Mouse (Mus musculus): ENCODE measurements at regions not wholly inside any gene's neighbourhood (a gene's known extent, or its start where the extent isn't known, plus 50 kb on each side); places are given as distances from the start of the nearest gene placed in this dataset.
A peak's percentile ranks its signal among the peaks of the same experiment; 100 is the strongest.

- Histone ChIP-seq H3K9me3 (ENCODE audit: control insufficient read depth, low read length) (no peaks in the 10 kb centered on the region), H3K9ac (ENCODE audit: low read length) (no peak overlapping the region), H3K27ac (ENCODE audit: low read depth, low read length) (no peak overlapping the region), H3K27me3 (ENCODE audit: control insufficient read depth, insufficient read depth, low read length) (no peaks in the 10 kb centered on the region), H3K4me1 (replicated peaks; ENCODE audit: control insufficient read depth, insufficient read depth, low read length) (no peaks in the 10 kb centered on the region), H3K4me3 (ENCODE audit: low read depth, low read length) (no peak overlapping the region), H3K36me3 (ENCODE audit: control insufficient read depth, insufficient read depth, low read length) (no peaks in the 10 kb centered on the region), H3K4me2 (ENCODE audit: low read depth, low read length, severe bottlenecking) (no peak overlapping the region)
- 71% methylated on average over 4 of the region's 4 CpGs for WGBS
- DNase-seq (ENCODE audit: low spot score) = no peak
- ATAC-seq (replicated peaks; ENCODE audit: low FRiP score) = peak; percentile 55; the same call in 1 of the 2 replicates
These were observed 191.6 kb upstream of the Mageb18 start for GRCm38 (mm10) chrX:92791023-92791346.

GRCm38 (mm10) chrX:92790323-92791022, 191.1 kb upstream of the Mageb18 start:
- no peak for DNase-seq (ENCODE audit: low spot score)
- no peaks in the 10 kb centered on the region for H3K9me3 ChIP-seq (ENCODE audit: control insufficient read depth, low read length)
- no peaks in the 10 kb centered on the region for H3K27me3 ChIP-seq (ENCODE audit: control insufficient read depth, insufficient read depth, low read length)
- H3K4me2 ChIP-seq (ENCODE audit: low read depth, low read length, severe bottlenecking) = no peak overlapping the region
- H3K9ac ChIP-seq (ENCODE audit: low read length) = no peak overlapping the region
- WGBS = 43% methylated on average over 5 of the region's 5 CpGs
- peak; percentile 93 for ATAC-seq (replicated peaks; ENCODE audit: low FRiP score)
- no peak overlapping the region for H3K27ac ChIP-seq (ENCODE audit: low read depth, low read length)
- no peaks in the 10 kb centered on the region for H3K36me3 ChIP-seq (ENCODE audit: control insufficient read depth, insufficient read depth, low read length)
- no peaks in the 10 kb centered on the region for H3K4me1 ChIP-seq (replicated peaks; ENCODE audit: control insufficient read depth, insufficient read depth, low read length)
- no peak overlapping the region for H3K4me3 ChIP-seq (ENCODE audit: low read depth, low read length)

DNA sequence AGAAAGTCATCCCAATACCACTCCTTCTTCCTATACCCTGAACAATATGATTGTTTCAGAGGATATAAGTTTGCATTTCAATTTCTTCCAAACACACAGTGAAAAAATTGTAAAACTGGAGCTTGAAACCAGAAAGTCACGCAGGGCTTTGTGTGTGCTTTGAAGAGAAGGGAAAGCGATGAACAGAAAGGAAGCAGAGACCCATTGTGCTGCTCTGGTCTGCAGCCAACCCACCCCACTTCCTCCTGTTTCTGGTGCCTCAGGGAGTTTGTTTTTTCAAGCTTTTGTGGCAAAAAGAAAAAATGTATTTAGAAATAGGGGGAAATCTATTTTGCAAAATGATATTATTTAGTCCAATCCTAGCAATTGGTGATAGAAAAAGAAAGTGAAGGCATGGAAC, 187.4 kb upstream of the Mageb18 start:
- Histone ChIP-seq H3K4me2 (ENCODE audit: low read depth, low read length, severe bottlenecking) (no peak overlapping the region), H3K36me3 (ENCODE audit: control insufficient read depth, insufficient read depth, low read length) (no peaks in the 10 kb centered on the region), H3K27me3 (ENCODE audit: control insufficient read depth, insufficient read depth, low read length) (no peaks in the 10 kb centered on the region), H3K27ac (ENCODE audit: low read depth, low read length) (no peak overlapping the region), H3K9ac (ENCODE audit: low read length) (no peak overlapping the region), H3K4me3 (ENCODE audit: low read depth, low read length) (no peak overlapping the region), H3K4me1 (replicated peaks; ENCODE audit: control insufficient read depth, insufficient read depth, low read length) (no peaks in the 10 kb centered on the region), H3K9me3 (ENCODE audit: control insufficient read depth, low read length) (no peaks in the 10 kb centered on the region)
- 59% methylated on average over 2 of the region's 2 CpGs for WGBS
- DNase-seq (ENCODE audit: low spot score) (no peak), ATAC-seq (replicated peaks; ENCODE audit: low FRiP score) (no peak)

GRCm38 (mm10) chrX:92740026-92740425, 140.7 kb upstream of the Mageb18 start:
- Histone ChIP-seq H3K4me3 (ENCODE audit: low read depth, low read length) (no peak overlapping the region), H3K9me3 (ENCODE audit: control insufficient read depth, low read length) (no peaks in the 10 kb centered on the region), H3K36me3 (ENCODE audit: control insufficient read depth, insufficient read depth, low read length) (no peaks in the 10 kb centered on the region), H3K9ac (ENCODE audit: low read length) (no peak overlapping the region), H3K27me3 (ENCODE audit: control insufficient read depth, insufficient read depth, low read length) (no peaks in the 10 kb centered on the region), H3K27ac (ENCODE audit: low read depth, low read length) (no peak overlapping the region), H3K4me2 (ENCODE audit: low read depth, low read length, severe bottlenecking) (no peak overlapping the region), H3K4me1 (replicated peaks; ENCODE audit: control insufficient read depth, insufficient read depth, low read length) (no peaks in the 10 kb centered on the region)
- WGBS = 47% methylated on average over 2 of the region's 2 CpGs
- DNase-seq (ENCODE audit: low spot score) (no peak), ATAC-seq (replicated peaks; ENCODE audit: low FRiP score) (no peak)

DNA sequence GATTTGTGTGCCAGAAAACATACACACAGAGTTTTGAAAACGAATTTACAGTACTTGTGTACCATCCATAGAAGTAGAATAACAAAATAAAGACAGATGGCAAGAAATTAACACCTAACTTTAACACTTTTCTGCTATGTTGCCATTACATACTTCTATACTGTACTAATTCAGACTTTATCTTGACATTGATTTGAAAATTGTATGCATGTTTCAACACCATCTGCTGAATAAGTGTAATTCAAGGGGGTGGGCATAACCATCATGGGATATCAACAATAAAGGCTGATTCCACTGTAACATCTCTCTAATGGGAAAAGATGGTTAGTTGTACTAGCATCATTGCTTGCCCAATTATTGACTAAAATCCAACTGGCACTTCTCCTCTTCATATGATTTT, 110.9 kb upstream of the Mageb18 start:
- ATAC-seq (replicated peaks; ENCODE audit: low FRiP score) (no peak), DNase-seq (ENCODE audit: low spot score) (no peak)
- no peaks in the 10 kb centered on the region for H3K36me3 ChIP-seq (ENCODE audit: control insufficient read depth, insufficient read depth, low read length)

GRCm38 (mm10) chrX:92679761-92680160, 80.4 kb upstream of the Mageb18 start:
- no peak overlapping the region for H3K9ac ChIP-seq (ENCODE audit: low read length)
- ATAC-seq (replicated peaks; ENCODE audit: low FRiP score) (no peak), DNase-seq (ENCODE audit: low spot score) (no peak)
- 84% methylated on average over 7 of the region's 7 CpGs for WGBS
- no peak overlapping the region for H3K4me2 ChIP-seq (ENCODE audit: low read depth, low read length, severe bottlenecking)
- no peak overlapping the region for H3K4me3 ChIP-seq (ENCODE audit: low read depth, low read length)
- no peak overlapping the region for H3K27ac ChIP-seq (ENCODE audit: low read depth, low read length)
- no peaks in the 10 kb centered on the region for H3K36me3 ChIP-seq (ENCODE audit: control insufficient read depth, insufficient read depth, low read length)
- no peaks in the 10 kb centered on the region for H3K4me1 ChIP-seq (replicated peaks; ENCODE audit: control insufficient read depth, insufficient read depth, low read length)
- no peaks in the 10 kb centered on the region for H3K9me3 ChIP-seq (ENCODE audit: control insufficient read depth, low read length)
- H3K27me3 ChIP-seq (ENCODE audit: control insufficient read depth, insufficient read depth, low read length) = no peaks in the 10 kb centered on the region

More for the DNA sequence above, 110.9 kb upstream of the Mageb18 start:
- H3K27me3 ChIP-seq (ENCODE audit: control insufficient read depth, insufficient read depth, low read length) = no peaks in the 10 kb centered on the region
- H3K27ac ChIP-seq (ENCODE audit: low read depth, low read length) = no peak overlapping the region
- H3K9me3 ChIP-seq (ENCODE audit: control insufficient read depth, low read length) = no peaks in the 10 kb centered on the region
- H3K4me2 ChIP-seq (ENCODE audit: low read depth, low read length, severe bottlenecking) = no peak overlapping the region
- no peak overlapping the region for H3K4me3 ChIP-seq (ENCODE audit: low read depth, low read length)
- H3K4me1 ChIP-seq (replicated peaks; ENCODE audit: control insufficient read depth, insufficient read depth, low read length) = no peaks in the 10 kb centered on the region
- WGBS = 41% methylated on average over 1 of the region's 1 CpGs
- no peak overlapping the region for H3K9ac ChIP-seq (ENCODE audit: low read length)

GRCm38 (mm10) chrX:92661168-92661567, 61.8 kb upstream of the Mageb18 start:
- H3K27me3 ChIP-seq (ENCODE audit: control insufficient read depth, insufficient read depth, low read length) = no peaks in the 10 kb centered on the region
- H3K9me3 ChIP-seq (ENCODE audit: control insufficient read depth, low read length) = no peaks in the 10 kb centered on the region
- H3K27ac ChIP-seq (ENCODE audit: low read depth, low read length) = no peak overlapping the region
- H3K4me1 ChIP-seq (replicated peaks; ENCODE audit: control insufficient read depth, insufficient read depth, low read length) = no peaks in the 10 kb centered on the region
- H3K4me2 ChIP-seq (ENCODE audit: low read depth, low read length, severe bottlenecking) = no peak overlapping the region
- H3K36me3 ChIP-seq (ENCODE audit: control insufficient read depth, insufficient read depth, low read length) = no peaks in the 10 kb centered on the region
- H3K4me3 ChIP-seq (ENCODE audit: low read depth, low read length) = no peak overlapping the region
- DNase-seq (ENCODE audit: low spot score) = no peak
- no peak for ATAC-seq (replicated peaks; ENCODE audit: low FRiP score)
- no peak overlapping the region for H3K9ac ChIP-seq (ENCODE audit: low read length)
- 69% methylated on average over 2 of the region's 2 CpGs for WGBS

Measured in forebrain, embryonic 11.5 days (tissue).